Mouse (Mus musculus) liver, embryonic 14.5 days (tissue): ENCODE measurements around the gene Sdhb. TPM values are rescaled to one million over a fixed set of nuclear protein-coding genes. Genes with fewer than 3 reads are reported as not detected.

ENCODE experiments used
- ATAC-seq: fragments of 200-750 bp; cut with Nextera tagmentation; 2 replicates; pipeline ENCODE4 v1.8.0; 2017; ENCODE audit warnings: moderate number of reproducible peaks, mild to moderate bottlenecking, moderate library complexity; ENCODE audit not compliant: insufficient read depth
- DNase-seq, 3 experiments: peaks; one replicate each; pipeline ENCODE4 v3.0.0-alpha.2; 2012 to 2013; ENCODE audit warnings: low read depth in 3 of 3, low spot score in 3 of 3
- H3K27ac ChIP-seq: fragments of 300-500 bp; sonication (generic); 2 replicates; pipeline ENCODE4 v1.5.1; 2014; ENCODE audit warnings: moderate library complexity, mild to moderate bottlenecking, control low read depth, inconsistent platforms
- H3K27me3 ChIP-seq: fragments of 300-500 bp; sonication (generic); 2 replicates; pipeline ENCODE4 v1.6.1; 2014; ENCODE audit warnings: mild to moderate bottlenecking, low read length, moderate library complexity; ENCODE audit not compliant: control insufficient read depth, insufficient read depth
- H3K36me3 ChIP-seq: fragments of 300-500 bp; sonication (generic); replicated peaks from 2 replicates; pipeline ENCODE4 v1.6.1; 2014; ENCODE audit warnings: low read depth; ENCODE audit not compliant: control insufficient read depth, insufficient read depth
- H3K4me1 ChIP-seq, 2 experiments: fragments of 200-500 bp in 1 of 2; fragments of 300-500 bp in 1 of 2; sonication (generic) in 1 of 2; replicated peaks; 2 replicates each; pipeline ENCODE4 v1.6.1; 2012 to 2014; ENCODE audit warnings: antibody characterized with exemption in 1 of 2, inconsistent platforms in 1 of 2, low read length in 1 of 2; ENCODE audit not compliant: control insufficient read depth in 2 of 2, insufficient read depth in 2 of 2
- H3K4me2 ChIP-seq: fragments of 300-500 bp; sonication (generic); 2 replicates; pipeline ENCODE4 v1.6.1; 2014; ENCODE audit warnings: low read depth, mild to moderate bottlenecking, control low read depth, moderate library complexity
- H3K4me3 ChIP-seq, 2 experiments: fragments of 200-500 bp in 1 of 2; fragments of 300-500 bp in 1 of 2; sonication (generic) in 1 of 2; 2 replicates each; pipeline ENCODE4 v1.5.1; 2012 to 2014; ENCODE audit warnings: low read depth in 2 of 2, low read length in 2 of 2, mild to moderate bottlenecking in 2 of 2, control low read depth in 1 of 2, inconsistent platforms in 1 of 2, moderate library complexity in 1 of 2; ENCODE audit not compliant: insufficient read depth in 1 of 2
- H3K9ac ChIP-seq: fragments of 300-500 bp; sonication (generic); replicated peaks from 2 replicates; pipeline ENCODE4 v1.6.1; 2014; ENCODE audit warnings: mild to moderate bottlenecking, control low read depth, moderate library complexity
- H3K9me3 ChIP-seq: fragments of 300-500 bp; sonication (generic); 2 replicates; pipeline ENCODE4 v1.6.1; 2016; ENCODE audit warnings: low read length, mixed read lengths; ENCODE audit not compliant: control insufficient read depth
- CTCF ChIP-seq: IDR thresholded peaks from 2 replicates; pipeline ENCODE4 v1.5.1; 2016; ENCODE audit warnings: antibody characterized with exemption, low read depth, control low read depth
- EP300 ChIP-seq: IDR thresholded peaks from 2 replicates; pipeline ENCODE4 v1.6.1; 2016; ENCODE audit warnings: antibody characterized with exemption, low read depth
- WGBS: fragments of 180-500 bp; shearing (Covaris S2); extraction: QIAGEN DNeasy Blood & Tissue Kit; methylation state at CpG from one replicate; pipeline ENCODE4 v1.1.7; 2014; ENCODE audit not compliant: insufficient replicate concordance; 5-methylcytosine and 5-hydroxymethylcytosine counted together
- polyA plus RNA-seq, 2 experiments: library from polyadenylated mRNA; depleted of rRNA in 1 of 2; stranded (reverse) in 1 of 2; unstranded in 1 of 2; fragments of >200 nt; fragmentation: Nextera tagmentation in 1 of 2; extraction: Ambion mirVana in 1 of 2; gene quantifications; 2 replicates each; pipeline versions ENCODE4 v1.2.1 to v1.2.3; 2012 to 2014

The Sdhb gene
- polyA plus RNA-seq, 2 experiments: 86.1 to 201 TPM

GRCm38 (mm10) chr4:141015356-141015755, 54.4 kb downstream of the Sdhb start:
- 56% methylated on average over 7 of the region's 7 CpGs for WGBS

GRCm38 (mm10) chr4:141016311-141016710, 55.3 kb downstream of the Sdhb start:
- no peaks in the 10 kb centered on the region for H3K36me3 ChIP-seq
- H3K4me3 ChIP-seq: no peak overlapping the region
- H3K27ac ChIP-seq: no peak overlapping the region
- H3K9me3 ChIP-seq: no peaks in the 10 kb centered on the region
- H3K4me2 ChIP-seq: no peak overlapping the region
- H3K27me3 ChIP-seq: 0 out of 2 replicates have a peak, but pooled peaks cover 3% of the 10 kb centered on the region
- no peak for TF ChIP-seq EP300
- TF ChIP-seq CTCF: no peak; the same call in 1 of the 2 replicates
- DNase-seq (no peak), ATAC-seq (no peak)
- H3K9ac ChIP-seq: no peak overlapping the region
- no peaks in the 10 kb centered on the region for H3K4me1 ChIP-seq
- WGBS: 50% methylated on average over 9 of the region's 9 CpGs

More at GRCm38 (mm10) chr4:141015356-141015755, 54.4 kb downstream of the Sdhb start:
- H3K4me1 ChIP-seq: no peaks in the 10 kb centered on the region
- ATAC-seq (no peak), DNase-seq (no peak)
- H3K4me2 ChIP-seq: no peak overlapping the region
- H3K27ac ChIP-seq: no peak overlapping the region
- H3K36me3 ChIP-seq: no peaks in the 10 kb centered on the region
- no peaks in the 10 kb centered on the region for H3K9me3 ChIP-seq
- TF ChIP-seq CTCF (no peak), EP300 (no peak)
- H3K9ac ChIP-seq: no peak overlapping the region
- peaks cover 9% of the 10 kb centered on the region for H3K27me3 ChIP-seq
- H3K4me3 ChIP-seq: no peak overlapping the region

DNA sequence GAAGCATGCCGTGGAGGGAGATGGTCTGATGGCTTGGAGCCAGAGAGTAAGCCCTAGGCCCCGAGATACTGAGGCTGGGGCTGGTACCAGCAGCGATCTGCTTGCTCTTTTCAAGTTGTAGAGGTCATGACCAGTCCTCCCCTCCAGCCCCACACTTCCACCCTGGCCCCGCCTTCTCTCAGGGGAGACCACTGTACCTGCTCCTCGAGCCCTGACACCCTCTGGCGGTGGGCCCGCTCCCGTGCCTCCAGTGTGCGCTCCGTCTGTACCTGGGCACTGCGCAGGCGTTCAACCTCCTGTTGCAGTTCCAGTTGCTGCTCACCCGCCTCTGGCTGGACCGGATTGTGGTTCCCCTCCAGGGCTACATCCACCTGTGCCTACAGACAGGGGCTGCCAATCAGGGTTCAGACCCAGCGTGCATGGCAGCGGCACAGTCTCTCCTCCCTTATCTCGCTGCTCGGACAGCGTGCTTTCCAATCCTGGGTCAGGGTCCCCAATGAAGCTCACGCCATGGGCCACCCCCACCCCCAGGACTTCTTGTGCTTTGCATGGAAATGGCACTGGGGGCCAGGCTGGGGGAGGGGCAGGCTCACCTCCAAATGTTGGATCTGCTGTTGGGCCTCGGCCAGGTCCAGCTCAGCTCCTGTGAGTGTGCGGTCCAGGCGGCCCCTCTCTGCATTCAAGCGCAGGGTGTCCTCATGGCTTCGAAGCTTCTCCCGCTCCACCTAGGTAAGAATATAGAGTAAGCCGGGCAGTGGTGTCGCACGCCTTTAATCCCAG, 56.8 kb downstream of the Sdhb start:
- WGBS: 80% methylated on average over 29 of the region's 29 CpGs
- ATAC-seq (no peak), DNase-seq (no peak)
- no peaks in the 10 kb centered on the region for H3K9me3 ChIP-seq
- H3K36me3 ChIP-seq: no peaks in the 10 kb centered on the region
- H3K27ac ChIP-seq: no peak overlapping the region
- TF ChIP-seq CTCF: no peak
- no peak overlapping the region for H3K4me2 ChIP-seq
- H3K4me3 ChIP-seq: no peak overlapping the region
- H3K9ac ChIP-seq: no peak overlapping the region
- no peaks in the 10 kb centered on the region for H3K27me3 ChIP-seq
- H3K4me1 ChIP-seq: no peaks in the 10 kb centered on the region

- Histone ChIP-seq H3K36me3 (no peaks in the 10 kb centered on the region), H3K9me3 (no peaks in the 10 kb centered on the region), H3K4me2 (no peak overlapping the region), H3K27me3 (no peaks in the 10 kb centered on the region), H3K27ac (no peak overlapping the region), H3K4me1 (no peaks in the 10 kb centered on the region), H3K4me3 (no peak overlapping the region), H3K9ac (no peak overlapping the region)
- DNase-seq: no peak
- WGBS: 74% methylated on average over 17 of the region's 17 CpGs
- TF ChIP-seq EP300 (no peak), CTCF (no peak)
- ATAC-seq: no peak
Measured at GRCm38 (mm10) chr4:141020220-141020619, 59.2 kb downstream of the Sdhb start.

DNA sequence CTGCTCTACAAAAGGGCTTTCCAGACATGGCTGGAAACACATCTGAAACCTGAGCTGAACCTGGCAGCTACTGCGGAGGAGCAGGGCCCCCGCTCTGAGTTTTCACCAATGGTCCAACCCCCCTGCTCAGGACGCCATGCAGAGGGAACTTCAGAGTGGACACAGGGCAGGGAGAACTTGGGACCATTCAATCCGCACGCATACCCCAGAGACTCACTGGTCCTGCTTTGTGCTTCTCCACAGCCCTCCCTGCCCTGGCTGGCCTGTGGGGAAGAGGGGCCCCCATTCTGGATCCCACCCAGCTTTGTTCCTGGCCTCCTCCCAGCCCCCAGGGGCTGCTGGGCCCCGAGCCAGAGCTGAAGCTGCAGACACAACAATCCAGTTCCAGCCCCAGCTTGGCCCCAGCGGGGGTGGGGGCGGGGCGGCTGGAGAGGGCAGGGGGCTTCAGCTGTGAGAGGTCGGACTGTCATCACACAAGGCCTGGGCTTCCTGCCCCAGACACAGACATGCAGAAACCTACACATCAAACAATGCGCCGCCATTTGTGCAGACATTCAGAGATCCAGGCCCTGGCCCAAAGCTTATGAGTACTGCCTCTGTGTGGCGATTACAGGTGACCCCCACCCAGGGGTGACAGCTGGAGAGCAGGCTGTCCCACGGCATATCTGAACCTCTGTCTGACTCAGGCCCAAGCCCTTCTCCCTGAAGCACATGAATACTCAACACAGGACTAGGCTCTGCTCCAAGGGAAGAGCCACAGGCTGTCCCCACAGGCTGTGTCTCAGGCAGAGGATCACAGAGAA, 60.0 kb downstream of the Sdhb start:
- no peak overlapping the region for H3K4me2 ChIP-seq
- no peaks in the 10 kb centered on the region for H3K4me1 ChIP-seq
- DNase-seq (no peak), ATAC-seq (no peak)
- H3K27ac ChIP-seq: no peak overlapping the region
- H3K36me3 ChIP-seq: no peaks in the 10 kb centered on the region
- TF ChIP-seq CTCF: no peak
- no peak for TF ChIP-seq EP300
- H3K9me3 ChIP-seq: no peaks in the 10 kb centered on the region
- H3K9ac ChIP-seq: no peak overlapping the region
- no peak overlapping the region for H3K4me3 ChIP-seq
- WGBS: 64% methylated on average over 14 of the region's 14 CpGs
- H3K27me3 ChIP-seq: no peaks in the 10 kb centered on the region
